Mouse (Mus musculus): ENCODE results near the gene Ppdpf.

DNA sequence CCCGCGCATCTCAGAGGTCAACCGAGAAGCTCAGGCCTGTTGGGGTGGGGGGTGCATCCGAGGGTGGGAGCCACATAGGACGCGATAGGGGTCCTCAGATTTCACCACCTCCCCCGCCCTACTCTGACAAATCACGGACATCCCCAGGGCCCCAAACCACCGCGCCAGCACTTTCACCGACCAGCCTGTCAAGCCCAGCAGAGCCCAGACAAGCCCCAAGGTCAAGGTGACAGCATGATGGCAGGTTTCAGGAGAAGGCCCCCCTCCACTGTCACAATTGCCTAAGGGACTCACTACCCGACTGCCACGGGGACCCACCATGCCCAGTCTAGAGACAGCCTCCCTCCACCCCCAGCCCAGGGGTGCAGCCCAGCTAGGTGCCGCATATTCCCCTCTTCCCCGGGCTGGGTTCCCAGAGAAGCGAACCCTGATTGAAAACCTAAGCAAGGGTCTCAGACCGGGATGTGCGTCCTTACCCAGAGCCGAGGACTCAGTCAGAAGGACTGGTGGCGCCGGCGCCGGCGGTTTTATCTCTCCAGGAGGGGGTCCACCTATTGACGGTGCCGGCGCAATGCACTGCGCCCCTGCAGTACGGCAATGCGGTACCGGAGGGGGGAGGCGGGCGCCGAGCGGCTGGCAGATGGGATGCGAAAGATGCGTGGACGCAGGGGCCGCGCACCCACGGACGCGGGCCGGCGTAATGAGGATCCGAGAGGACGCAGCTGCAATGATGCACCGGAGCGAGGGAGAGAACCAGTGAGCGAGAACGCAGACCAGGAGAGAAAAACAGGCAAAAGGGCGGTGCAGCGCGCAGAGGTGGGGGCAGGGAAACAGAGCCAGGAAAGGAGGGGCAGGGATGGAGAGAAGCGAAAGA is 30.6 kb upstream of the Ppdpf start, which contains the start of gene Eef1a2:
- TF ChIP-seq POLR2A (IDR thresholded peaks at IDR 0.05; ENCODE audit: control insufficient read depth, extremely low read depth, insufficient read depth, low read length, poor library complexity) (no peak), CTCF (IDR thresholded peaks at IDR 0.05; ENCODE audit: borderline replicate concordance, control insufficient read depth, extremely low read depth, insufficient read depth, low read length, poor library complexity) (no peak)
